Mouse (Mus musculus): Measurements from ENCODE around the gene Anp32a. TPM values are rescaled to one million over a fixed set of nuclear protein-coding genes. Genes with fewer than 3 reads are reported as not detected.

The Anp32a gene
- total and polyA plus RNA-seq, 3 experiments, result 28.8 to 204 (median 189) TPM

- intact Hi-C loops (cut with DNase I), result loop anchor here (5.0 kb wide), 1 partner anchor 121 kb away; no protein-coding TSS in a partner anchor
- Histone ChIP-seq H3K27ac (no peak overlapping the region), H3K4me3 (no peak overlapping the region), H3K9ac (ENCODE audit: low read depth, low read length) (no peak overlapping the region), H3K36me3 (ENCODE audit: control insufficient read depth, insufficient read depth, low read length) (no peaks in the 10 kb centered on the region), H3K4me1 (ENCODE audit: control insufficient read depth, insufficient read depth, low read length) (peaks cover 19% of the 10 kb centered on the region), H3K27me3 (ENCODE audit: control insufficient read depth, insufficient read depth, low read length) (no peaks in the 10 kb centered on the region), H3K79me2 (replicated peaks; ENCODE audit: control insufficient read depth, insufficient read depth, low read length) (no peaks in the 10 kb centered on the region)
- TF ChIP-seq POLR2A (IDR thresholded peaks at IDR 0.05; ENCODE audit: insufficient read depth, low read depth, low read length) (no peak), EP300 (IDR thresholded peaks at IDR 0.05; ENCODE audit: insufficient read depth, low read depth, low read length) (no peak), CTCF (IDR thresholded peaks at IDR 0.05) (peak; percentile 71)
- 66% methylated on average over 5 of the region's 5 CpGs for WGBS
- no peak for DNase-seq
Measured at GRCm38 (mm10) chr9:62418742-62419141, 77.6 kb downstream of the Anp32a start.

- TF ChIP-seq POLR2A (IDR thresholded peaks at IDR 0.05; ENCODE audit: insufficient read depth, low read depth, low read length), result peak; percentile 74; the same call in 1 of the 2 replicates
- TF ChIP-seq CTCF (IDR thresholded peaks at IDR 0.05), result no peak
- TF ChIP-seq EP300 (IDR thresholded peaks at IDR 0.05; ENCODE audit: insufficient read depth, low read depth, low read length), result no peak; the same call in 1 of the 2 replicates
- Histone ChIP-seq H3K9ac (ENCODE audit: low read depth, low read length) (peak overlapping the region; percentile 74), H3K79me2 (replicated peaks; ENCODE audit: control insufficient read depth, insufficient read depth, low read length) (no peaks in the 10 kb centered on the region), H3K4me3 (peak overlapping the region; percentile 40), H3K27ac (peak overlapping the region; percentile 93), H3K36me3 (ENCODE audit: control insufficient read depth, insufficient read depth, low read length) (no peaks in the 10 kb centered on the region), H3K4me1 (ENCODE audit: control insufficient read depth, insufficient read depth, low read length) (peaks cover 18% of the 10 kb centered on the region), H3K27me3 (ENCODE audit: control insufficient read depth, insufficient read depth, low read length) (no peaks in the 10 kb centered on the region)
- DNase-seq, result peak; percentile 73 to 80
- 53% methylated on average over 10 of the region's 10 CpGs for WGBS
- intact Hi-C loops (cut with DNase I), result loop anchor here (5.0 kb wide), 1 partner anchor 117 kb away; the partner anchor contains the start of gene Coro2b
Measured at GRCm38 (mm10) chr9:62420261-62420917, 79.3 kb downstream of the Anp32a start.

GRCm38 (mm10) chr9:62421027-62421426 lies 79.9 kb downstream of the Anp32a start:
- 13% methylated on average over 13 of the region's 13 CpGs for WGBS
- H3K36me3 ChIP-seq (ENCODE audit: control insufficient read depth, insufficient read depth, low read length), result no peaks in the 10 kb centered on the region
- peaks cover 18% of the 10 kb centered on the region for H3K4me1 ChIP-seq (ENCODE audit: control insufficient read depth, insufficient read depth, low read length)
- TF ChIP-seq CTCF (IDR thresholded peaks at IDR 0.05), result no peak
- TF ChIP-seq EP300 (IDR thresholded peaks at IDR 0.05; ENCODE audit: insufficient read depth, low read depth, low read length), result peak; percentile 75; the same call in 1 of the 2 replicates
- TF ChIP-seq POLR2A (IDR thresholded peaks at IDR 0.05; ENCODE audit: insufficient read depth, low read depth, low read length), result peak; percentile 98
- peak; percentile 92 for DNase-seq
- intact Hi-C loops (cut with DNase I), result loop anchor here (5.0 kb wide), 1 partner anchor 116 kb away; the partner anchor contains the start of gene Coro2b
- no peaks in the 10 kb centered on the region for H3K79me2 ChIP-seq (replicated peaks; ENCODE audit: control insufficient read depth, insufficient read depth, low read length)
- H3K27me3 ChIP-seq (ENCODE audit: control insufficient read depth, insufficient read depth, low read length), result no peaks in the 10 kb centered on the region
- H3K27ac ChIP-seq, result peak overlapping the region; percentile 93
- peak overlapping the region; percentile 80 for H3K9ac ChIP-seq (ENCODE audit: low read depth, low read length)
- H3K4me3 ChIP-seq, result peak overlapping the region; percentile 40

- Histone ChIP-seq H3K27ac (peak overlapping the region; percentile 93), H3K36me3 (ENCODE audit: control insufficient read depth, insufficient read depth, low read length) (no peaks in the 10 kb centered on the region), H3K27me3 (ENCODE audit: control insufficient read depth, insufficient read depth, low read length) (no peaks in the 10 kb centered on the region), H3K4me1 (ENCODE audit: control insufficient read depth, insufficient read depth, low read length) (peaks cover 18% of the 10 kb centered on the region), H3K79me2 (replicated peaks; ENCODE audit: control insufficient read depth, insufficient read depth, low read length) (no peaks in the 10 kb centered on the region), H3K4me3 (0 out of 2 replicates have a peak overlapping the region, but pooled peaks have one; percentile 4), H3K9ac (ENCODE audit: low read depth, low read length) (no peak overlapping the region)
- WGBS, result 96% methylated on average over 6 of the region's 6 CpGs
- no peak for DNase-seq
- TF ChIP-seq CTCF (IDR thresholded peaks at IDR 0.05), result no peak
- TF ChIP-seq EP300 (IDR thresholded peaks at IDR 0.05; ENCODE audit: insufficient read depth, low read depth, low read length), result no peak
- TF ChIP-seq POLR2A (IDR thresholded peaks at IDR 0.05; ENCODE audit: insufficient read depth, low read depth, low read length), result no peak
- intact Hi-C loops (cut with DNase I), result loop anchor here (5.0 kb wide), 1 partner anchor 115 kb away; the partner anchor contains the start of gene Coro2b
Measured at GRCm38 (mm10) chr9:62421911-62422310, 80.8 kb downstream of the Anp32a start.

GRCm38 (mm10) chr9:62422926-62423325 lies 81.8 kb downstream of the Anp32a start:
- peak overlapping the region; percentile 93 for H3K27ac ChIP-seq
- H3K27me3 ChIP-seq (ENCODE audit: control insufficient read depth, insufficient read depth, low read length), result no peaks in the 10 kb centered on the region
- no peak overlapping the region for H3K4me3 ChIP-seq
- no peaks in the 10 kb centered on the region for H3K79me2 ChIP-seq (replicated peaks; ENCODE audit: control insufficient read depth, insufficient read depth, low read length)
- H3K4me1 ChIP-seq (ENCODE audit: control insufficient read depth, insufficient read depth, low read length), result peaks cover 16% of the 10 kb centered on the region
- intact Hi-C loops (cut with DNase I), result loop anchor here (5.0 kb wide), 1 partner anchor 114 kb away; the partner anchor contains the start of gene Coro2b
- H3K9ac ChIP-seq (ENCODE audit: low read depth, low read length), result no peak overlapping the region
- 38% methylated on average over 10 of the region's 10 CpGs for WGBS
- no peaks in the 10 kb centered on the region for H3K36me3 ChIP-seq (ENCODE audit: control insufficient read depth, insufficient read depth, low read length)
- no peak for TF ChIP-seq POLR2A (IDR thresholded peaks at IDR 0.05; ENCODE audit: insufficient read depth, low read depth, low read length)
- TF ChIP-seq CTCF (IDR thresholded peaks at IDR 0.05), result no peak
- TF ChIP-seq EP300 (IDR thresholded peaks at IDR 0.05; ENCODE audit: insufficient read depth, low read depth, low read length), result no peak
- no peak for DNase-seq

GRCm38 (mm10) chr9:62423871-62424270 lies 82.8 kb downstream of the Anp32a start:
- intact Hi-C loops (cut with DNase I), result loop anchor here (5.0 kb wide), 1 partner anchor 113 kb away; the partner anchor contains the start of gene Coro2b
- TF ChIP-seq CTCF (IDR thresholded peaks at IDR 0.05) (no peak), POLR2A (IDR thresholded peaks at IDR 0.05; ENCODE audit: insufficient read depth, low read depth, low read length) (no peak)
- DNase-seq, result no peak
- Histone ChIP-seq H3K27ac (no peak overlapping the region; the same call in 1 of the 2 replicates), H3K79me2 (replicated peaks; ENCODE audit: control insufficient read depth, insufficient read depth, low read length) (no peaks in the 10 kb centered on the region), H3K4me1 (ENCODE audit: control insufficient read depth, insufficient read depth, low read length) (peaks cover 16% of the 10 kb centered on the region), H3K36me3 (ENCODE audit: control insufficient read depth, insufficient read depth, low read length) (no peaks in the 10 kb centered on the region), H3K27me3 (ENCODE audit: control insufficient read depth, insufficient read depth, low read length) (no peaks in the 10 kb centered on the region), H3K4me3 (no peak overlapping the region), H3K9ac (ENCODE audit: low read depth, low read length) (no peak overlapping the region)
- 99% methylated on average over 10 of the region's 10 CpGs for WGBS

Measured in heart, adult 2 months (tissue).